Mouse (Mus musculus): ENCODE measurements around the gene Zfp618.
A peak's percentile ranks its signal among the peaks of the same experiment; 100 is the strongest.

Gene Zfp618

GRCm38 (mm10) chr4:63068499-63069175 lies 103.3 kb downstream of the Zfp618 start:
- no peak for DNase-seq

DNA sequence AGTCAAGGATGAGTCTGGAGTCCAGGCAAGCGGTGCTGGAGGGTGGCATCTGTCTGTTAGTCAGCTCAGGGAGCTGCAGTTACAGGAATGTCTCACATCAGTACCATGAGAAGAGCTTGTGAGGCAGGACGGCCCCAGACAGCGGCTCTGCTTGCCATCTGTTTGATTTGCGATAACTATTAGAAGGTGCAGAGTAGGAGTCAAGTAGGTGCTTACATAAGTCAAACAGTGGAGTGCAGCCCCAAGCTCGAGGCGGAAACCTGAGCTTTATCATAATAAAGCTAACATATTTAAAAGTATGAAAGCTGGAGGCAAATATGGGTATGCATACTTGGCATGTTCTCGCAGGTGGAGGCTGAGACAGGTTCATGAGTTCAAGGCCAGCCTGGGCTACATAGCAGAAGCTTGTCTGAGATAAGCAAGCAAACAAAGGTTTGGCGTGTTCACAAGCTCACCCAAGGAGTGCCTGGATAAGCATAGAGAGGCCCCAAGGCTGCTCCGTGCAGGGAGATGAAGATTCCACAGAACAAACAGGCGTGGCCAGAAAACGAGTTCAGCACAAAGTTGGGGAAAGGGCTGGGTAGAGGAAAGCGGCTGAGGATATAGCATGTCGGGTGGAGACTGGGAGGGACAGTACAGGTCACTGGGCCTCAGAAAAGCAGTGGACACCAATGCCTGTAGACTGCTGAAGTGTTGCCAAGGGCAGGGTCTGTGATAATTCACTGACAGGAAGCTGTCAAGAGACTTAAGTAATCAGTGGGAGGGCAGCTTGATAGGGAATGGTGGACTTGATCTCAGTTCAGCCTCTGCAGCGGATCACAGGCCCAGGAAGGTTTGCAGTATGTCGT lies 106.3 kb downstream of the Zfp618 start:
- no peak for DNase-seq

GRCm38 (mm10) chr4:63073139-63073538 lies 107.8 kb downstream of the Zfp618 start:
- no peak for DNase-seq

DNA sequence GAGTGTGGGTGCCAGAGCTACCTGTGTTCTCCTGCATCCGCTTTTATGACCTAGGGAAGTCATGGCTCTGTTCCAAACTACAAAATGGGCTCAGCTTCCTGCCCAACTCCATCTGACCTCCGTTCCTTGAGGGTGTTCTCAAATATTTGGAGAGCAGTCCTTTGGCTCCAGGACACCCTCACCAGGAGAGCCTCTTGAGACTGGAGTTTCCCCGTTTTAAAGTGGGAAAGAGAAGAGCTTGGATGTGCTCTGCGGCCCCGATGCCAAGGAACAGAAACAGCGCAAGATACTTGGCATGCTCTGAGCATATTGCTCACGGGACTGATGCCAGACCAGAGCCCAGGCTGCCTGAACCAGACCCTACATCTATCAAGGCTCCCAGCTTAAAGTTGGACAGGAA lies 113.8 kb downstream of the Zfp618 start:
- no peak for DNase-seq

GRCm38 (mm10) chr4:63084473-63084889 lies 119.1 kb downstream of the Zfp618 start:
- DNase-seq, result no peak

- no peak for DNase-seq
Measured at GRCm38 (mm10) chr4:63089484-63089883, 124.1 kb downstream of the Zfp618 start.

- no peak for DNase-seq
Measured at GRCm38 (mm10) chr4:63091151-63091550, 125.8 kb downstream of the Zfp618 start.

GRCm38 (mm10) chr4:63097603-63098002 lies 132.2 kb downstream of the Zfp618 start:
- DNase-seq, result no peak

- no peak for DNase-seq
Measured at GRCm38 (mm10) chr4:63100478-63100877, 135.1 kb downstream of the Zfp618 start.

DNA sequence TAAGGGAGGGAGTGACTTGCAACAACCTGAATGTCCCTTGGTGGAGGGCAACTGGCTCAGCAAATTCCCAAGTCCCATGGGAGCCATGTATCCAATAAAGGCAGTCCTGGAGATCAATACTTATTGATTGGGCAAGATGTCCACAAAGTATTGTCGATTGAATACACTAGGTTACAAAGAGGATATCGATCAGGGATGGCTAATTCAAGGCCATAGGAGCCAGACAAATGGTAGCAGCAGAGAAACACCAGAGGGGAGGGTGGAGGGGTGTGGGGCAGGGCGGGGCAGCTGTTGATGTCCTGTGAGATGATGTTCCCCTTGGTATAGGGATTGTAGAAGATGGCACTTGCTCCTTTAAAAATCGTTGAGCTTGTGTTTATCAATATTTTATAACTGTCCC lies 136.7 kb downstream of the Zfp618 start:
- no peak for DNase-seq

DNA sequence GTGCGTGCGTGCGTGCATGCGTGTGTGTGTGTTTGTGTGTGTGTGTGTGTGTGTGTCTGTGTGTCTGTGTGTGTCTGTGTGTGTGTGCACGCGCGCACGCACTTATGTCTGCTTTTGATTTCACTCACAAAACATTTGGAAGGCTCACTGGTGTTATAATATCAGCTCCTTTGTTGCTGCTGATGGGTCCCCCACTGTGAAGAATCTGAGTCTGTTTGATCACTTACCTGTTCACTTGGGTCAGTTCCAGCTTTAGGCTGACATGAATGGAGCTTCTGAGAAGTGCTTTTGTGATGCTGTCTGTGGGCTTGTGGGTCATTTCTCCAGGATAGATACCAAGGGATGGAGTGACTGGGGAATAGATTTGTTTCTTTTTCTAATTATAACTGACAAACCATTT lies 140.3 kb downstream of the Zfp618 start:
- no peak for DNase-seq

DNA sequence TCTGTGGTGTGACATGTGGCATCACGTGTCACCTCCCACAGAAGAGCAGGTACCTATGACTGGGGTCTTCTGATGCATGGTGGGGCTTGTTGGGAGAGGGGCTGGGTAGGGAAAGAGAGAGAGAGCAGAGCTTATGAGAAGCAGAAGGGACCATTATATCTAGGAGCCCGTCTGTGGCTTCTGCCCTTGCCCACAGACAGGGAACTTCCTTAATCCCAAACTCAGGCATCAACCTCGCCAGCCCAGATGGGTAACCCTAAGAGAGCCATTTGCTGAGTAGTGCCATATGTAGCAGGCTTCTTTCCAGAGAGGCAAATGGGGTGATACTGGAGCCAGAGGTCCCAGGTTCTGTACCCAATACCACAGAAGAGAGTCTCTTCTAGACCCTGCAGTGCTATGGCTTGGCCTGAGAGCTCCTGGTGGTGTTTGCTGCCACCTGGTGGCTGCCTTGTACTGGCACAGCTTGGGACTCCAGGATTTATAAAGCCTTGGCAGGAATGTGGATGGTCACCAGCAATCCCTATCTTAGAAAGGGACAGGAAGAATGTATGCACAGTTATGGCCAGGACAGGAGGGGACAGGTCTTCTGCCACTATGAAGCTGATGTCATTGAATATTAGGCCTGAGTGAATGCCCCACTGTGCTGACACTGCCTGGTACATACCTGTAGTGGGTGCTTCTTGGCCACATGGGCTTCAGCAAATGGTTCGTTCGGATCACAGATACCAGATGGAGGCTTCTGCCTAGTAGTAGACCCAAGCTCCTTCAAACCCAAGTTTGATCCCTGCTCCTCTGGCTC lies 153.5 kb downstream of the Zfp618 start:
- DNase-seq, result peak; percentile 84

- peak; percentile 86 for DNase-seq
Measured at GRCm38 (mm10) chr4:63124861-63125466, 159.6 kb downstream of the Zfp618 start.

DNA sequence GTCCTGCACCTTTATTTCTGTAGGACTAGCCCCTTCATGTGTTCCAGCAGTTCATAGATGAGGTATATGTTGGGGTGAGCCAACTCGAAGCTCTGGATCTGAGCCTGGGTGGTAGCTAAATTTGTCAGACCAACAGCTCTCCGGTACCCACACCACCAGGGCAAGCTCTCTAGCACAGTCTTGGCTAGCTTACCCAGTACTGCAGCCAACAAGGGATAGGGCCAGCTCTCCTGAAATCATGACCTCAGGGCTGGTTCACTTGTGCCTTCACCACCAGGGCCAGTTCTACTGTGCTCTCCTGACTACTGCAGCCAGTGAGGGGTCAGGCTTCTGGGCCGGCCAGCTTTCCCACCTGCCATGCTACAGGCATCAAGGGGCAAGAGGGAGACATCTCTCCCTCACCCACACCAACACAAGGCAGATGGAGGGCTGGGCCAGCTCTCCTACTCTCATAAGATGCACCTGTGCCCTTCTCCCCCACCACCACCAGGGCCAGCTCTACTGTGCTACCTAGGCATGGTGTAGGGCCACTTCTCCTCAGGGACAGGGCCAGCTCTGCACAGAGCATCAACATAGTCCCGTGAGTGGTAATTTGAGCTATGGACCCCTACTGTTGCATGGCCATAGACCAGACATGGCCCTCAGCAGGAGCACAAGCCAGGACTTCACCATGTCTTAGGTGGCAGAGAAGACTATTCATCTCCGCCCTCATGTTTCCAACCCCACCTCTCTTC lies 164.7 kb downstream of the Zfp618 start:
- no peak for DNase-seq

DNA sequence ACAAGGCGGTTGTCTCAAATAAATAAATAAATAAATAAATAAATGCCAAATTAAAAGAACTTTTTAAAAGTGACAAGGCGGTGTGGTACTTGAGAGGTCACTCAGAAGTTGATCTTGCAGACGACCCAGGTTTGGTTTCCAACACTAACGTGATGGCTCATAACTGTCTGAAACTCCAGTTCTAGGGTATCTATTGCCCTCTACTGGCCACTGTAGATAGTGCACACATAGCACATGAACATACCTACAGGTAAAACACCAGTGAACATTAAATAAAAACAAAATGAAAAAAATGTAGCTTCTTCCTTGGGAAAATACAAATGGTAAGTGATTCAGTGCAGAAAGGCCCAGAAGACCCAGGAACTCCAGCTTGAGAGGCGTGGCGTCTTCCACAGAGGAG lies 181.9 kb downstream of the Zfp618 start:
- DNase-seq, result no peak

- no peak for DNase-seq
Measured at GRCm38 (mm10) chr4:63151127-63151526, 185.8 kb downstream of the Zfp618 start.

DNA sequence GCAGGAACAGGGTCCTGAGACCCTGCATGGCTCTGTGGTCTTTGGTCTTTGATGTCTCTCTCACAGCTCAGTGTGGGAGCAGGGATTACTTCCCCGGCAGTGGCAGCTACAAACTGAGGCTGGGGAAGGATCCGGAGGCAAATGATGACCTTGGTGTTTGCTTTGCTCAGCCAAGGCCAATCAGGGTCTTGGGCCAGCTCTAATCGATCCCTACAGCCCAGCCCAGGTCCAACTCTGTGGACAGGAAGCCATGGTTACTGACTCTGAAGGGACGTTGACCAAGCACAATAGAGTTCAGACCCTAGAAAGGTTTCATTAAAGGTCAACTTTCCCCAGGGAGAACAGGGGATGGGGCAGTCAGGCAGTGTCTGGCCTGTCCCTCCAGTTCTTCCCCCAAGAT lies 188.7 kb downstream of the Zfp618 start:
- DNase-seq, result no peak

DNA sequence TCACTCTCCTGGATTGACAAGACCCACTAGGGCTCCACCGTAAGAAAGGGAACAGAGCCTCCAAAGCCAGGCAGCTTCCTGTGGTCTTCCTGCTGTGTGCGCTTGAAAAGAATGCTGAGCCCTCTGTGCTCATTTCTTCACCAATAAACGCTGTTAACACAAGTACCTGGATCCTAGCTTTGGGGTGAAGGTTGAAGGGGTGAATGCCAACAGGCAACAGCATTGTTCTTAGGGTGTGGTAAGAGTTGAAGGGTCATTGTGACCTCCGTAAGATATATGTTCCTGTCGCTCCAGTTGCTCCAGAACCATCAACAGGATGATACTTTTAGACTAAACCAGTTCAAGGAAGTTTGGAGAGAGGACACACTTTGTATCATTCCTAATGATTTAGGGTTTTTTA lies 189.3 kb downstream of the Zfp618 start, which contains the start of gene Ambp:
Ambp (minus strand) TSS at position 101 of the 400 bp plus-strand sequence.
- DNase-seq, result no peak

- DNase-seq, result no peak
Measured at GRCm38 (mm10) chr4:63155596-63155995, 190.2 kb downstream of the Zfp618 start.

DNA sequence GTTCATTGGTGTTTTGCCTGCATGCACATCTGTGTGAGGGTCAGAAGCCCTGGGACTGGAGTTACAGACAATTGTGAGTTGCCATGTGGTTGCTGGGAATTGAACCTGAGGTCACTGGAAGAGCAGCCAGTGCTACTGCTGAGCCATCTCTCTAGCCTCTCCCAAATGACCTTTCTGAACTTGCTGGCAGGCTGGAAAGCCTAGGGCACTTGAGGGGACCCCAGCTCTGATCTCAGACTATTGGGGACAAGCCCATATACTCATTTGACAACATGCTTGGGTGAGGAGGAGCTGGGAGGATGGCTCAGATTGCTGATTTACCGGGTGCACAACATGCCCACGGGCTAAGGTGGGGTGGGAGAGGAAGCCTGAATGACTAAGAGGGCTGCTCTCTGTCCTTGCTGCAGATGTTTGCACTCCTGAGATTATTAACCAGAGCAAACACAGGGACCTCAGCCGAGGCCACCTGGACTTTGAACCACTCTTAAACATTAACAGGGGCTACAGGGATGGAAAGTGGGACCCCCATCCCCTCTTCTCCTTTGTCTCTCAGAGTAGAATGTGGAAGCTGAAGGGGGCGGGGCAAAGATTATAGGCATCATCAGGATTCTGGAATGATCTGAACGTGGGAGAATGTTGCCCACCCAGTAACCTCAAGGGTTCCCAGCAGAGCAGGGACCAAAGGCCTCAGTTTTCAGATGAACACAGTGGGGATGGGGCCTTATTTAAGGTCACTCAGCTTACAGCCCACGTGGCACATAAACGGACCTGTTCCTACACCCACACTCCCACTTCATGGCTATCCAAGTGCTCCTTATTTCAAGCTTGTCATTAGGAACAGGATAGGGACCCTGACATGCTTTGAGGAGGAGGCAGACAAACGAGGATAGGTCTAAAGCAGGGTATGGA lies 191.6 kb downstream of the Zfp618 start:
- DNase-seq, result no peak

DNA sequence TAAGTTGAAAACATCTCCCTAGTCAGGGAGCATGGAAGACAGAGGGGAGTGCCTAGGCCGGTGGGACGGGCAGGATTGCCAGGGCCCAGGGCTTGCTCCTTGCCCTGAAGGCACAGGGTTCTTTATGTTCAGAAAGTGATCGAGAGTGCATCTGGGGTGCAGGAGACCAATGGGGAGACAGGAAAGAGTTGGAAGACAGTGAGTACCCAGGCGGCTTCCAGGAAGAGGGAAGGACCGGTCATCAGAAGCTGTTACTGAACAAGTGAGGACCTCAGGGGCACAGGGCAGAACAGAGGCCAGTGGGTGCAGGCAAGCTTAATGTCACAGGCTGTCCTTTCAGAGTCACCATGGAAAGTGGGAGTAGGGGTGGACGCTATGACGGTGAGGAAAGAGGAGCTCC lies 192.8 kb downstream of the Zfp618 start:
- no peak for DNase-seq
